Mouse (Mus musculus) left cerebral cortex, adult 8-10 months (tissue): ENCODE results near the gene Zan. TPM values are rescaled to one million over a fixed set of nuclear protein-coding genes. Genes with fewer than 3 reads are reported as not detected.

ENCODE experiments used
- DNase-seq, 2 experiments: peaks; one replicate each; pipeline ENCODE4 v3.0.0; 2022; ENCODE audit warnings: low spot score in 2 of 2
- total RNA-seq, 4 experiments: library from RNA; stranded (reverse); gene quantifications; 2 replicates each; pipeline ENCODE4 v1.2.4; 2022

Gene Zan
- under 1 TPM; 0.20 to 0.53 (median 0.29) TPM for total RNA-seq

- no peak for DNase-seq
Measured at GRCm38 (mm10) chr5:137476964-137477363, at the start of gene Zan. TSS of gene Zan (minus strand) at chr5:137477064.

- DNase-seq = no peak
Measured at GRCm38 (mm10) chr5:137526192-137526936, 49.5 kb upstream of the Zan start.

- no peak for DNase-seq
Measured at GRCm38 (mm10) chr5:137525511-137525910, 48.6 kb upstream of the Zan start.

- DNase-seq = no peak
Measured at GRCm38 (mm10) chr5:137524671-137525070, 47.8 kb upstream of the Zan start.

- DNase-seq = no peak
Measured at GRCm38 (mm10) chr5:137524251-137524515, 47.3 kb upstream of the Zan start.

GRCm38 (mm10) chr5:137523396-137524250 lies 46.8 kb upstream of the Zan start:
- no peak for DNase-seq

GRCm38 (mm10) chr5:137522711-137523110 lies 45.8 kb upstream of the Zan start:
- DNase-seq = no peak

GRCm38 (mm10) chr5:137521861-137522260 lies 45.0 kb upstream of the Zan start:
- DNase-seq = no peak

GRCm38 (mm10) chr5:137519691-137520550 lies 43.1 kb upstream of the Zan start:
- no peak for DNase-seq

- no peak for DNase-seq
Measured at GRCm38 (mm10) chr5:137518436-137518835, 41.6 kb upstream of the Zan start, which contains the start of gene Gigyf1. TSS of gene Gigyf1 (plus strand) at chr5:137518548.

GRCm38 (mm10) chr5:137514811-137515210 lies 37.9 kb upstream of the Zan start:
- no peak for DNase-seq

- DNase-seq = no peak
Measured at GRCm38 (mm10) chr5:137513951-137514721, 37.3 kb upstream of the Zan start.

- DNase-seq = no peak
Measured at GRCm38 (mm10) chr5:137512847-137513794, 36.3 kb upstream of the Zan start.

GRCm38 (mm10) chr5:137511706-137512105 lies 34.8 kb upstream of the Zan start:
- no peak for DNase-seq

- no peak for DNase-seq
Measured at GRCm38 (mm10) chr5:137510573-137511390, 33.9 kb upstream of the Zan start.

- peak; percentile 65 to 77 for DNase-seq
Measured at GRCm38 (mm10) chr5:137510014-137510501, 33.2 kb upstream of the Zan start.

GRCm38 (mm10) chr5:137504041-137504440 lies 27.2 kb upstream of the Zan start:
- DNase-seq = no peak

- peak in 1 of 2 experiments; percentile 62 for DNase-seq
Measured at GRCm38 (mm10) chr5:137502667-137503110, 25.8 kb upstream of the Zan start.
